In the genomic region with DNA sequence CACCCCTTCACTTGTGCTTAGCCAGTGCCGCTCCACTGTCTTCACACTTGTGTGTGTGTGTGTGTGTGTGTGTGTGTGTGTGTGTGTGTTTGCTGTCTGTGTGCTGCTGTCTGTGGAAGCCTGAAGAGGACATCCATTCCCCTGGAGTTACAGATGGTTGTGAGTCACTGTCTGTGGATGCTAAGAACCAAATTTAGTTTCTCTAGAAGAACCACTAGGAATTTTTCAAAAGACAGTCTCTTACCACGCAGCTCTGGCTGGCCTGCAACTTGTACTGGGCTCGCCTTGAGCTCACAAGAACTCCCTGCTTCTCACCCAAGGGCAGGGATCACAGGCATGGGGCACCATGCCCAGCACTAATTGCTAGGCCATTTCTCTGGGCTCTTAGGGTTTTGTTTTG, we compare ENCODE assay signal across 13 mouse cellular contexts. TPM values are rescaled to one million over a fixed set of nuclear protein-coding genes. Genes with fewer than 3 reads are reported as not detected.
DNase-seq lines count a peak whose midpoint lies in the region; ATAC-seq lines count a peak whose summit lies in the region.
"Had no signal": no experiment of that assay in that cellular context is flagged by ENCODE, and none has a peak within 500 bp of the region (broad histone marks: within the 10 kb centered on the region; RNA-seq: fewer than 3 reads in every experiment).

No protein-coding gene starts in this region.

- WGBS in heart, embryonic 13.5 days: 81% methylated on average over 3 of the region's 3 CpGs
- 96% methylated on average over 3 of the region's 3 CpGs for WGBS in kidney, embryonic 15.5 days
- 86% methylated on average over 3 of the region's 3 CpGs for WGBS in kidney, embryonic 14.5 days

- H3K9me3 ChIP-seq in heart, embryonic 13.5 days: no peaks in the 10 kb centered on the region
- no peaks in the 10 kb centered on the region for H3K9me3 ChIP-seq in kidney, embryonic 15.5 days (replicated peaks)
- H3K9me3 ChIP-seq in kidney, embryonic 14.5 days (ENCODE audit: control insufficient read depth, low read length): no peaks in the 10 kb centered on the region
- H3K9me3 ChIP-seq: forebrain, embryonic 10.5 days; limb, embryonic 15.5 days had no signal

- ATAC-seq in heart, embryonic 13.5 days (ENCODE audit: extremely low read depth, insufficient number of reproducible peaks, low FRiP score, low TSS enrichment): no peak
- no peak for ATAC-seq in kidney, embryonic 15.5 days (replicated peaks; ENCODE audit: low FRiP score)
- no peak for ATAC-seq in kidney, embryonic 14.5 days (ENCODE audit: low FRiP score, low TSS enrichment)

- peaks cover 17% of the 10 kb centered on the region for H3K36me3 ChIP-seq in heart, embryonic 13.5 days
- peaks cover 11% of the 10 kb centered on the region; the same call in 1 of the 2 replicates for H3K36me3 ChIP-seq in kidney, embryonic 15.5 days
- H3K36me3 ChIP-seq in kidney, embryonic 14.5 days (ENCODE audit: control insufficient read depth, insufficient read depth, low read length): peaks cover 10% of the 10 kb centered on the region; the same call in 1 of the 2 replicates

- intact Hi-C loops in heart, postnatal 36 days (cut with DNase I): no loop called here
- intact Hi-C loops in left cerebral cortex, postnatal 25 days (cut with DNase I): no loop called here

- no peak overlapping the region for H3K4me3 ChIP-seq in heart, embryonic 13.5 days
- H3K4me3 ChIP-seq in kidney, embryonic 15.5 days (replicated peaks): no peak overlapping the region
- no peak overlapping the region for H3K4me3 ChIP-seq in kidney, embryonic 14.5 days (ENCODE audit: low read length)
- H3K4me3 ChIP-seq: forebrain, embryonic 10.5 days; limb, embryonic 15.5 days had no signal

- no peak overlapping the region for H3K4me2 ChIP-seq in heart, embryonic 13.5 days
- H3K4me2 ChIP-seq in kidney, embryonic 15.5 days: no peak overlapping the region
- no peak overlapping the region for H3K4me2 ChIP-seq in kidney, embryonic 14.5 days (replicated peaks; ENCODE audit: low read depth, low read length)
- H3K4me2 ChIP-seq: limb, embryonic 15.5 days had no signal

- peaks cover 45% of the 10 kb centered on the region for H3K4me1 ChIP-seq in heart, embryonic 13.5 days
- peaks cover 19% of the 10 kb centered on the region for H3K4me1 ChIP-seq in kidney, embryonic 15.5 days
- no peaks in the 10 kb centered on the region for H3K4me1 ChIP-seq in kidney, embryonic 14.5 days (ENCODE audit: control insufficient read depth, insufficient read depth, low read length)

- peak overlapping the region; percentile 36; the same call in 1 of the 2 replicates for H3K27ac ChIP-seq in heart, embryonic 13.5 days (replicated peaks)
- H3K27ac ChIP-seq in kidney, embryonic 15.5 days: no peak overlapping the region
- H3K27ac ChIP-seq in kidney, embryonic 14.5 days (ENCODE audit: low read depth, low read length): no peak overlapping the region
- H3K27ac ChIP-seq: forebrain, embryonic 10.5 days; limb, embryonic 15.5 days had no signal

- no peaks in the 10 kb centered on the region for H3K27me3 ChIP-seq in heart, embryonic 13.5 days (replicated peaks)
- H3K27me3 ChIP-seq in kidney, embryonic 15.5 days: no peaks in the 10 kb centered on the region
- H3K27me3 ChIP-seq in kidney, embryonic 14.5 days (ENCODE audit: control insufficient read depth, insufficient read depth, low read length): no peaks in the 10 kb centered on the region
- H3K27me3 ChIP-seq: CH12.LX; limb, embryonic 15.5 days had no signal

- H3K9ac ChIP-seq in heart, embryonic 13.5 days: no peak overlapping the region
- H3K9ac ChIP-seq in kidney, embryonic 15.5 days: no peak overlapping the region
- H3K9ac ChIP-seq in kidney, embryonic 14.5 days (ENCODE audit: low read depth, low read length): no peak overlapping the region
- H3K9ac ChIP-seq: limb, embryonic 15.5 days had no signal

- DNase-seq in heart, postnatal 36 days: no peak
- peak; percentile 76 for DNase-seq in right cerebral cortex, adult 18-20 months
- no peak for DNase-seq in right cerebral cortex, postnatal 4 days
- peak; percentile 73 to 90 for DNase-seq in left cerebral cortex, postnatal 25 days (ENCODE audit: low spot score in 2 of 2)
- DNase-seq: cerebellum, adult 8-10 months; kidney, postnatal 4 days; lung, postnatal 36 days had no signal

RNA-seq across cellular contexts. Expression of a gene that starts 4.9 kb away (rescaled TPM):
- 95.9 and 101 TPM in 2 replicates for polyA plus RNA-seq in heart, embryonic 13.5 days (2015; fragmentation: Nextera tagmentation; extraction: Ambion mirVana)
- total RNA-seq in heart, postnatal 36 days (2021): 10 to 100 TPM; 70.4 to 81.3 TPM
- 10 to 100 TPM; 67.7 to 68.1 TPM for total RNA-seq in left cerebral cortex, postnatal 25 days (2021)
- polyA plus RNA-seq in kidney, embryonic 15.5 days (2015; fragmentation: Nextera tagmentation; extraction: Ambion mirVana): 165 and 187 TPM in 2 replicates
- polyA plus RNA-seq in kidney, embryonic 14.5 days (2014; fragmentation: Nextera tagmentation; extraction: Ambion mirVana): 225 and 229 TPM in 2 replicates

RNA-seq across cellular contexts. Expression of a gene that starts 5.0 kb away (rescaled TPM):
- polyA plus RNA-seq in heart, embryonic 13.5 days (2015; fragmentation: Nextera tagmentation; extraction: Ambion mirVana): 39.7 and 47.3 TPM in 2 replicates
- 10 to 100 TPM; 65.2 to 68.7 TPM for total RNA-seq in heart, postnatal 36 days (2021)
- total RNA-seq in left cerebral cortex, postnatal 25 days (2021): 100 to 1,000 TPM; 122 to 124 TPM
- 59.2 and 63.2 TPM in 2 replicates for polyA plus RNA-seq in kidney, embryonic 15.5 days (2015; fragmentation: Nextera tagmentation; extraction: Ambion mirVana)
- 54.7 and 63.6 TPM in 2 replicates for polyA plus RNA-seq in kidney, embryonic 14.5 days (2014; fragmentation: Nextera tagmentation; extraction: Ambion mirVana)

Comparison
In these comparisons a context has a peak if more than half of its experiments do, and no peak if none do; other contexts are left out.
1. DNase-seq: peak in right cerebral cortex, adult 18-20 months (single experiment) and left cerebral cortex, postnatal 25 days (2 of 2); none in heart, postnatal 36 days (0 of 2) and right cerebral cortex, postnatal 4 days (single experiment).